Mouse (Mus musculus): ENCODE results near the gene Tnrc6b. TPM values are rescaled to one million over a fixed set of nuclear protein-coding genes. Genes with fewer than 3 reads are reported as not detected.
"Not testable (repeated sequence)": the region's sequence is repeated elsewhere in the genome, so short reads cannot be mapped to it uniquely, and the experiment has no call there.

Gene Tnrc6b
- polyA plus RNA-seq, 1 experiment from 2014 or later, result 18.7 TPM

DNA sequence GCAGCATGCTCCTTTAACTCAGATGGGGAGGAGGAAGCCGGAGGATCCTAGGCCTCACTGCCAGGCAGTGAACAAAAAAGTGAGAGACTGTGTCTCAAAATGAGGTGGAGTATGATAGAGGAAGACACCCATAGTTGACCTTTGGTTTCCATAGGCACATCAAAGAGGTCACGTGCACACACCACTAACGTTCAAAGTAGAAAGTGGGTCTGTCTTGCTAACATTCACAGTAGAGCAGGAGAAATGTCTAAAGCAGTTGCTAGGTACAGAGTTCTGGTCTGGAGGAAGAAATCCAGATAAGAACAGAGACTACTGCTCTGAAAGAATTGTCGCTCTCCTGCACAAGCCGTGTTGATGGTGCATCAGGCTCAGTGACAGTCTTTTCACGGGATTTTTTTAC lies 10.7 kb downstream of the Tnrc6b start:
- 60% methylated on average over 6 of the region's 6 CpGs for WGBS (ENCODE audit: insufficient replicate concordance)
- H3K4me3 ChIP-seq (replicated peaks), result no peak overlapping the region
- H3K27ac ChIP-seq, result no peak overlapping the region
- DNase-seq (no peak), ATAC-seq (ENCODE audit: low read depth) (no peak)
- H3K9ac ChIP-seq, result no peak overlapping the region
- H3K4me2 ChIP-seq, result no peak overlapping the region
- peaks cover 12% of the 10 kb centered on the region for H3K4me1 ChIP-seq (replicated peaks)
- H3K36me3 ChIP-seq, result no peaks in the 10 kb centered on the region
- no peaks in the 10 kb centered on the region for H3K9me3 ChIP-seq (replicated peaks)
- no peaks in the 10 kb centered on the region for H3K27me3 ChIP-seq

DNA sequence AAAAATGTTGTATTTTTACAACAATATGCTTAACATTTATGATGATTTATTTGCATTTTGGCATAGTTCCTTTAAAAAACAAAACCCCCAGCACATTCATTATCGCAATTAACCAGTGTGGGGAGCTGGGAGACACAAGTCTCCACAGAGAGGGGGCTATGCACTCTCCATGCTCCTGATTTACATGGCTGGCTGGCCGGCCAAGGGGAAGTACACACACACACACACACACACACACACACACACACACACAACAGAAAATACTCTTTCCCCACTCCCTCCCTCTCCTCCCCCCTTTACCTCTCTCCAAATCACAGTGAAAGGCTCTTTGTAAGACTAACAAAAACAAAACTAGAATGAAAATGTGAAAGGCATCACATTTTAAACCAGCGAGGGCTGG lies 11.3 kb downstream of the Tnrc6b start:
- Histone ChIP-seq H3K9me3 (replicated peaks) (no peaks in the 10 kb centered on the region), H3K9ac (no peak overlapping the region), H3K27me3 (no peaks in the 10 kb centered on the region), H3K4me2 (no peak overlapping the region), H3K36me3 (no peaks in the 10 kb centered on the region), H3K4me3 (replicated peaks) (no peak overlapping the region), H3K4me1 (replicated peaks) (peaks cover 12% of the 10 kb centered on the region), H3K27ac (no peak overlapping the region)
- 55% methylated on average over 3 of the region's 3 CpGs for WGBS (ENCODE audit: insufficient replicate concordance)
- ATAC-seq (ENCODE audit: low read depth) (no peak), DNase-seq (no peak)

DNA sequence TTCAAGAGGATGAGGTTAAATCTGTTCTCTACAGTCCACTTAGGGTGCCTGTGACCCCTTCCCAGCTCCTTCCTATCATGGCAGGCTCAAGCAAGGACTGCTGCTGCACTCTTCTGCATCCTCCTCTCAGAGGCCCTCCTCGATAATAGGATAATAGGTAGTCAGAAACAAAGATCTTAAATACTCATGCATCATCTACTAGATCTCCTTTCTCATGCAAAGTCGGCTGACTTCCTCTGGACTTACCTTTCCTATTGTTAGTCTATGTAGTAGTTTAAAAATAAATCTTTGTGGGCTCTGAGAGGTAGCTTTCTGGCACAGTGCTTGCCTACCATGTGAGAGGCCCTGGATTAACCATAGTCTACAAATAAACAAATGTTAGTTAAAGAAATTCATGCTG lies 18.4 kb downstream of the Tnrc6b start:
- 54% methylated on average over 2 of the region's 2 CpGs for WGBS (ENCODE audit: insufficient replicate concordance)
- H3K9me3 ChIP-seq (replicated peaks), result no peaks in the 10 kb centered on the region
- H3K36me3 ChIP-seq, result no peaks in the 10 kb centered on the region
- H3K4me3 ChIP-seq (replicated peaks), result no peak overlapping the region
- ATAC-seq (ENCODE audit: low read depth), result no peak
- DNase-seq, result no peak
- no peak overlapping the region for H3K4me2 ChIP-seq
- H3K4me1 ChIP-seq (replicated peaks), result 0 out of 2 replicates have a peak, but pooled peaks cover 4% of the 10 kb centered on the region
- H3K27me3 ChIP-seq, result no peaks in the 10 kb centered on the region
- H3K9ac ChIP-seq, result no peak overlapping the region
- no peak overlapping the region for H3K27ac ChIP-seq

DNA sequence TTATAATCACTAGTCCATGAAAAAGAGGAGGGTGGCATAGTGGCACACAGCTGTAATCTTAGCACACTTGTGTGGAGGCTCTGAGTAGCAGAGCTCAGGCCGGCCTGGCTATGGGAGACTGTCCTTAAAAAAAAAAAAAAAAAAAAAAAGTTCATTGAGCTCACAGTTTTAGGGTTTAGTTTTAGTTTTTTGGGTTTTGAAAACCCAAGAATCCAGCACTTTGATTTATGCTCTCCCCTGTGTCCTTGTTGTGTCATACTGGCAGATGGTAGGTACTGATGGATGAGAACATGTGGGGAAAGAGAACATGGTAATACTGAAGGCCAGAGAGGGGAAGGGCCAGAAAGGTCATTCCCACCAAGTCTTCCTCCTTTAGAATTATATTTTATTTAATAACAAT lies 19.9 kb downstream of the Tnrc6b start:
- Histone ChIP-seq H3K4me3 (replicated peaks) (no peak overlapping the region), H3K4me2 (no peak overlapping the region), H3K4me1 (replicated peaks) (0 out of 2 replicates have a peak, but pooled peaks cover 4% of the 10 kb centered on the region), H3K27me3 (no peaks in the 10 kb centered on the region), H3K27ac (no peak overlapping the region), H3K9me3 (replicated peaks) (no peaks in the 10 kb centered on the region), H3K9ac (no peak overlapping the region), H3K36me3 (no peaks in the 10 kb centered on the region)
- DNase-seq (no peak), ATAC-seq (ENCODE audit: low read depth) (no peak)
- WGBS (ENCODE audit: insufficient replicate concordance), result 84% methylated on average over 1 of the region's 1 CpGs

DNA sequence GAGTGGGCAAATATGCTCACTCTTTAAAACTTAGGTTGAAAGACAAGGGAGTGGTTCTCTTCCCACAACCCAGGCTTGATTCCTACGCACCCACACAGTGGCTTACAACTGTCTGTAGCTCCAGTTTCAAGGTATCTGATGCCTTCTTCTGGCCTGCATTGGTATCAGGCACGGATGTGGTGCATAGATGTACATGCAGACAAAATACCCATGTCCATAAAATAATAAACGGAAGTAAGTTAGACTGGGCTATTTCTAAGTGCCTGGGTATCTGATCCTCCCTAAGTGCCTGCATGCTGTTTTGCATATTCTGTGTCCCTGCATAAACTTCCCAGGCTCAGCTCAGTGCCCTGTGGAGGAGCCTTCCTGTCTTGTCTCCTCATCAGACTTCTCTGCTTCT lies 20.4 kb downstream of the Tnrc6b start:
- no peak overlapping the region for H3K4me2 ChIP-seq
- H3K27ac ChIP-seq, result no peak overlapping the region
- ATAC-seq (ENCODE audit: low read depth) (no peak), DNase-seq (no peak)
- WGBS (ENCODE audit: insufficient replicate concordance), result 67% methylated on average over 3 of the region's 3 CpGs
- no peaks in the 10 kb centered on the region for H3K27me3 ChIP-seq
- H3K4me1 ChIP-seq (replicated peaks), result peaks cover 4% of the 10 kb centered on the region; the same call in 1 of the 2 replicates
- no peak overlapping the region for H3K4me3 ChIP-seq (replicated peaks)
- H3K36me3 ChIP-seq, result no peaks in the 10 kb centered on the region
- no peaks in the 10 kb centered on the region for H3K9me3 ChIP-seq (replicated peaks)
- H3K9ac ChIP-seq, result no peak overlapping the region

DNA sequence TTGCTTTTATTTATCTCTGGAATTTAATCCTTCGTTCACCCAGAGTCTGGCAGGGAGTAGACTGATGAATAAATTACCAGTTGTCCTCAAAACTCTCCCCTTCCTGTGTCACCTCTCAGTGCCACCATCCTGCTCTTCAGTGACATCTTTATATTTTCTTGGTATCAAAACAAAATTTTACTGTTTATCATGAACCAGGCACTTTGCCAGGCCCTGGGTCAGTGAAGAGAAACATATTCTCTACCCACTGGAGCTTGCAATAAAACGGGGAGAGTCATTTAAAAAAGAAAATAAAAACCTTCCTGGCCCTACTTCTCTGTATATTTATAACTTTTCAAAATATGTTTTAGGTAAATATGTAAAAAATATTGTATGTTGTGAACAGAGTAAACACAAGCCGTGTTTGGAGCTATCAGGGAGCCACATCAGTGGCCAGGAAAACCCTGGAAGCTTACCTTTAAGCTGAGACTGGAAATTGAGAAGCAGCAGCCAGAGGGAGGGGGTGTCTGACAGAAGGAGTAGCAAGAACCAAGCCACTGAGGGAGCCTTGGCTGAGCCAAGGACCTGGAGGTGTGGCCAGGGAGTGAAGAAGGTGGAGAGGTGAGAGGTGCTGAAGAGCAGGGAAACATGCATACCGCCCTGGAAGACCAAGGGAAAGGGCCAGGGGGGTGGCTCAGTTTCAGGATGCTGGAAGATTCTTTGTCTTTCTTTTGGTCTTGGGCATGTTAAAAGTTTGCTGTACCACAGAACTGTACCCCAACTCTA lies 21.3 kb downstream of the Tnrc6b start:
- Histone ChIP-seq H3K27ac (no peak overlapping the region), H3K9me3 (replicated peaks) (no peaks in the 10 kb centered on the region)
- WGBS (ENCODE audit: insufficient replicate concordance), result 57% methylated on average over 4 of the region's 4 CpGs

DNA sequence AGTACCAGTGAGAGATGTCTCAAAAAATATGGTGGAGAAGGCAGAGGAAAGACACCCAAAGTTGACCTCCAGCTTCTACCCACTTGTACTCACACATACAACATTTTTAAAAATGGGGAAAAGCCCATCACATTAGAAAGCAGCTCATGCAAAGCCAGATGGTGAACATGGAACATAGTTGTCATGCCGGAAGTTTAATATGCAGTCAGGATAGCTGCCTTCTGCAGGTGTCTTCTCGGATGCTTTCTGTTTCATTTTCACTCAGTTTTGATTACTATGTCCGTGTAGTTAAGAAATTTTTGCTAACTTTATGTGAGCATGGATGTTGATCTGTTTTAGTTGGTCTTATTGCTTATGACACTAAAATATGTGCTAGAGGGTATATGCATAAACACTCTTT lies 24.2 kb downstream of the Tnrc6b start:
- Histone ChIP-seq H3K27ac (no peak overlapping the region), H3K9ac (no peak overlapping the region), H3K4me2 (no peak overlapping the region), H3K9me3 (replicated peaks) (no peaks in the 10 kb centered on the region), H3K4me1 (replicated peaks) (peaks cover 36% of the 10 kb centered on the region), H3K4me3 (replicated peaks) (no peak overlapping the region), H3K36me3 (no peaks in the 10 kb centered on the region), H3K27me3 (no peaks in the 10 kb centered on the region)
- WGBS (ENCODE audit: insufficient replicate concordance), result 74% methylated on average over 3 of the region's 3 CpGs
- DNase-seq, result no peak
- ATAC-seq (ENCODE audit: low read depth), result no peak

More for the DNA sequence above, 21.3 kb downstream of the Tnrc6b start:
- Histone ChIP-seq H3K9ac (no peak overlapping the region), H3K27me3 (no peaks in the 10 kb centered on the region), H3K4me3 (replicated peaks) (no peak overlapping the region), H3K4me2 (no peak overlapping the region), H3K36me3 (no peaks in the 10 kb centered on the region), H3K4me1 (replicated peaks) (peaks cover 12% of the 10 kb centered on the region)
- DNase-seq (no peak), ATAC-seq (ENCODE audit: low read depth) (no peak)

DNA sequence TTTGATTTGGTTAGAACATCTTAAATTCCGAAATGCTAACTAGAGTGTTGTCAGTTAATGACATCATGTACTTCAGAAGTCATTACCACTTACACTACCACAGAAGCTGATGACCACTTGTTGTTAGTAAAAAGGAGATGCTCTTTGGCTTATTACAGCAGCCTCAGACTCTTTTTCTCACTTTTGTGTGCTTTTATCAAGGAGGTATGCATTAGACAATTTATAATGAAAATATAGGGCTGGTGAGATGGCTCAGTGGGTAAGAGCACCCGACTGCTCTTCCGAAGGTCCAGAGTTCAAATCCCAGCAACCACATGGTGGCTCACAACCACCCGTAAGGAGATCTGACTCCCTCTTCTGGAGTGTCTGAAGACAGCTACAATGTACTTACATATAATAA lies 24.6 kb downstream of the Tnrc6b start:
- WGBS (ENCODE audit: insufficient replicate concordance), result 85% methylated on average over 4 of the region's 4 CpGs
- DNase-seq; H3K27ac ChIP-seq; H3K36me3 ChIP-seq; ATAC-seq (ENCODE audit: low read depth); H3K9me3 ChIP-seq (replicated peaks); H3K9ac ChIP-seq; H3K27me3 ChIP-seq; H3K4me2 ChIP-seq; H3K4me3 ChIP-seq (replicated peaks): not testable (repeated sequence)
- H3K4me1 ChIP-seq (replicated peaks), result peaks cover 37% of the 10 kb centered on the region

DNA sequence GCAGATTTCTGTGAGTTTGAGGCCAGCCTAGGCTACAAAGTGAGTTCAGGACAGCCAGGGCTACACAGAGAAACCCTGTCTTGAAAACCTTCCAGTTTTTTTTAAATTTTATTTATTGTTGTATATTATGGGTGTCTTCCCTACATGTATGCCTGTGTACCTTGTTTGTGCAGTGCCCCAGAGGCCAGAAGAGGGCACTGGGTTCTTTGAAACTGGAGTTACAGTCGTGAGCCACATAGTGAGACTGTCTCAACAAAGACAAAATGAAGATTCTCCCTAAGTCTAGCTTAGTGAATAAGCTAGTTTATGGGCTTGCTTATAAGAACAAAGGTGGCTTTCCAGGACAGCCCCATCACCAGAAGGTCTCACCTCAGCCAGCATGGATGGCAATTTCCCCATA lies 25.4 kb downstream of the Tnrc6b start:
- Histone ChIP-seq H3K4me1 (replicated peaks) (peaks cover 38% of the 10 kb centered on the region), H3K27ac (peak overlapping the region; percentile 23; the same call in 1 of the 2 replicates), H3K9ac (no peak overlapping the region), H3K36me3 (no peaks in the 10 kb centered on the region), H3K9me3 (replicated peaks) (no peaks in the 10 kb centered on the region), H3K4me3 (replicated peaks) (no peak overlapping the region), H3K27me3 (no peaks in the 10 kb centered on the region), H3K4me2 (no peak overlapping the region)
- DNase-seq, result no peak
- ATAC-seq (ENCODE audit: low read depth), result peak; percentile 53
- 41% methylated on average over 1 of the region's 1 CpGs for WGBS (ENCODE audit: insufficient replicate concordance)

DNA sequence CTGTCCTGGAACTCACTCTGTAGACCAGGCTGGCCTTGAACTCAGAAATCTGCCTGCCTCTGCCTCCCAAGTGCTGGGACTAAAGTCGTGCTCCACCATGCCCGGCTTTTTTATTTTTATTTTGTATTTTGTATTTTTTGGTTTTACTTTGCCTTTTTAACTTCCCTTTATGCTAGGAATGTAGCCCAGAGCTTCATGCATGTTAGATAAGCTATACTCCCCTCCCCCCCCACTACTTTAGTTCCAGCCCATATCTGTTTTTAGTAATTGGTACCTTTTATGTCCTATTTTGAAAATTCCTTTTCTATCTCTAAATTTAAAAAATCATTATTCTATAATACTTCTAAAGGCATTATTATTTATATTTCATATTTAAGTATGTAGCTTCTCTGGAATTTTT lies 27.1 kb downstream of the Tnrc6b start:
- Histone ChIP-seq H3K9me3 (replicated peaks) (no peaks in the 10 kb centered on the region), H3K27ac (no peak overlapping the region; the same call in 1 of the 2 replicates), H3K4me2 (no peak overlapping the region), H3K36me3 (no peaks in the 10 kb centered on the region), H3K4me1 (replicated peaks) (peaks cover 51% of the 10 kb centered on the region), H3K4me3 (replicated peaks) (no peak overlapping the region), H3K9ac (no peak overlapping the region), H3K27me3 (no peaks in the 10 kb centered on the region)
- 72% methylated on average over 2 of the region's 2 CpGs for WGBS (ENCODE audit: insufficient replicate concordance)
- no peak for ATAC-seq (ENCODE audit: low read depth)
- no peak for DNase-seq

DNA sequence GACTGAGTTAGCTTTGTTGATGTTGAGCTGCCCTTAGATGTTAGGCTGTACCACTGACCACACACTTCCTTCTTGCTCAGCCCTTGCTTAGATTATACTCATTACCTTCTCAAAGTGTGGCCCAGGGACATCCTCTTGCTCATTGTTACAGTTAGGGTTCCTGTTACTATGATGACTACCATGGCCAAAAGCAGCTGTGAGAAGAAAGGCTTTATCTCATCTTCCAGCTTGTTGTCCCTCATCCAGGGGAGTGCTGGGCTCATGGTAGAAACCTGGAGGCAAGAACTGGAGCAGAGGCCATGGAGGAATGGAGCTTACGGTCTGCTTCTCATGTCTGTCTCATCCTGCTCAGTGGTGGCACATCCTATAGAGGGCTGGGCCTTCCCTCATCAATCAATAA lies 28.9 kb downstream of the Tnrc6b start:
- no peak overlapping the region for H3K4me2 ChIP-seq
- no peaks in the 10 kb centered on the region for H3K9me3 ChIP-seq (replicated peaks)
- no peak overlapping the region for H3K9ac ChIP-seq
- DNase-seq (no peak), ATAC-seq (ENCODE audit: low read depth) (0 out of 2 replicates have a peak, but pooled peaks have one; percentile 5)
- H3K36me3 ChIP-seq, result no peaks in the 10 kb centered on the region
- peak overlapping the region; percentile 50; the same call in 1 of the 2 replicates for H3K27ac ChIP-seq
- H3K4me3 ChIP-seq (replicated peaks), result no peak overlapping the region
- WGBS (ENCODE audit: insufficient replicate concordance), result 75% methylated on average over 1 of the region's 1 CpGs
- H3K4me1 ChIP-seq (replicated peaks), result peaks cover 68% of the 10 kb centered on the region
- H3K27me3 ChIP-seq, result no peaks in the 10 kb centered on the region

DNA sequence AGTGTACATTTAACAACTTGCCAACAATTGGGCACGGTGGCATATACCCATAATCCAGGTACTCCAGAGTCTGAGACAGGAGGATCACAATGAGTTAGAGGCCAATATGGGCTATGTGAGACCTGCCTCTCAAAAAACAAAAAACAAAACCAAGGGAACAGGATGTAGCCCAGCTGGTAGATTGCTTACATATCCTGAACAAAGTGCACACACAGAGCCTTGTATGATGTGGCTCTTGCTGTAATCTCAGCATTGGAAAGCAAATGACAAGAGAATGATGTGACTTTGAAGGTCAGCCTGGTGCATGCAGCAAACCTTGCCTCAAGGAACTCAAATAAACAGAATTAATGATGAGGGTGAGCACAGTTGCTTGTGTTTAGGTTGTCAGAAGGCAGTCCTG lies 30.7 kb downstream of the Tnrc6b start:
- WGBS (ENCODE audit: insufficient replicate concordance), result 69% methylated on average over 1 of the region's 1 CpGs
- Histone ChIP-seq H3K4me3 (replicated peaks) (no peak overlapping the region), H3K36me3 (no peaks in the 10 kb centered on the region), H3K27ac (no peak overlapping the region), H3K4me1 (replicated peaks) (peaks cover 82% of the 10 kb centered on the region), H3K9ac (no peak overlapping the region), H3K4me2 (no peak overlapping the region), H3K27me3 (no peaks in the 10 kb centered on the region), H3K9me3 (replicated peaks) (no peaks in the 10 kb centered on the region)
- no peak for ATAC-seq (ENCODE audit: low read depth)
- no peak for DNase-seq

Measured in liver, embryonic 13.5 days (tissue).